Mouse (Mus musculus) lung, adult 2 months (tissue): Measurements from ENCODE around the gene Tpgs1.

ENCODE experiments used
- CTCF ChIP-seq: fragments of 200-500 bp; IDR thresholded peaks from 2 replicates; pipeline ENCODE4 v1.5.1; 2011; ENCODE audit warnings: mild to moderate bottlenecking, low read length, control low read depth; ENCODE audit not compliant: insufficient read depth
- POLR2A ChIP-seq: fragments of 200-500 bp; IDR thresholded peaks from 2 replicates; pipeline ENCODE4 v1.6.1; 2011; ENCODE audit warnings: low read depth, mild to moderate bottlenecking, control low read depth, low read length, borderline replicate concordance; ENCODE audit errors: extremely low read depth

DNA sequence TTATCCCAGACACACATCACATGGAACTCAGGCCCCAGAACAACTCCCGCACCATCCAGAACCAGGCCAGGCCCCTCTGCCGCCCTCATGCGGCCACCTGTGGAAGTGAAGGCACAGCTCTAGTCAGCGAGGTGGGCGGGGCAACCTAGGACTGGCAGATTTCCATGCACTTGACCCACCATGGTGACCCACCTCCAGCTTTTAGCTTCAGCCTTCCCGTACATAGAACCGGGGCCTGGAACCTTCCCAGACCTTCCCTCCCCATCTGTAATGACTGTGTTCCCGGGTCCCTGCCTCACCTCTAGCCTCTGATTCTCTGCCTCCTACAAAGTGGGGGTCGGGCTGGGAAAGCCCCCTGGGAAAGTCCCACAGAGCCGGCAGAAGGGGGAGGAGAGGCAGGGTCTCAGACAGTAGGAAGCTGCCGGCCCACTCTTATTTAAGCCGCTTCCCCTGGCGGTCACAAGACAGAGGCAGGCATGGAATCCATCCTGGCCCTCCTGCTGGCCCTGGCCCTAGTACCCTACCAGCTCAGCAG, 5.0 kb upstream of the Tpgs1 start, which contains the start of gene Madcam1:
- TF ChIP-seq CTCF: peak; percentile 65
- TF ChIP-seq POLR2A: no peak
